Mouse (Mus musculus): ENCODE data around the gene Myo10. TPM values are rescaled to one million over a fixed set of nuclear protein-coding genes. Genes with fewer than 3 reads are reported as not detected.

The Myo10 gene
- polyA plus RNA-seq, 1 experiment from 2014 or later = 12.5 TPM

- Histone ChIP-seq H3K9me3 (replicated peaks) (no peaks in the 10 kb centered on the region), H3K36me3 (peaks cover 21% of the 10 kb centered on the region), H3K4me1 (replicated peaks) (0 out of 2 replicates have a peak, but pooled peaks cover 5% of the 10 kb centered on the region), H3K27me3 (no peaks in the 10 kb centered on the region), H3K4me2 (no peak overlapping the region), H3K4me3 (no peak overlapping the region), H3K9ac (no peak overlapping the region), H3K27ac (no peak overlapping the region)
- 77% methylated on average over 8 of the region's 8 CpGs for WGBS
- ATAC-seq (replicated peaks; ENCODE audit: insufficient number of reproducible peaks, insufficient read depth, low FRiP score, low read depth) = no peak
These were observed 171.8 kb downstream of the Myo10 start for GRCm38 (mm10) chr15:25794123-25794522.

DNA sequence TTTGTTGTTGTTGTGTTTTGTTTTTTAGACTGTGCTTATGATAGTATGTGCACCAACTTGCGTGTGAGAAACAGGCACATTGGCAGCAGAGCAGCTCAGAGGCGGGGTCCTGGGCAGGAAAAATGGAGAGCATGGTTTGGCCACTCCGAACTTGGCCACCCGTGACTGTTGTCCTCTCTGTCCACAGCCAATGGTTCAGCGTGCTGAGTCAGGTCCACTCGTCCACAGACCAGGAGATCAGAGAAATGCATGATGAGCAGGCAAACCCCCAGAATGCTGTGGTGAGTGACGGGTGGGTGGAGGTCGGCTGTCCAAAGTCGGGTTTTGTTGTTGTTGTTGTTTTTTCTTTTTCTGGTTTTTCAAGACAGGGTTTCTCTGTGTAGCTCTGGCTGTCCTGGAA is 173.2 kb downstream of the Myo10 start:
- no peak for ATAC-seq (replicated peaks; ENCODE audit: insufficient number of reproducible peaks, insufficient read depth, low FRiP score, low read depth)
- Histone ChIP-seq H3K4me3 (no peak overlapping the region), H3K9ac (no peak overlapping the region), H3K4me1 (replicated peaks) (0 out of 2 replicates have a peak, but pooled peaks cover 2% of the 10 kb centered on the region), H3K27ac (no peak overlapping the region), H3K4me2 (no peak overlapping the region), H3K9me3 (replicated peaks) (no peaks in the 10 kb centered on the region), H3K36me3 (peaks cover 20% of the 10 kb centered on the region), H3K27me3 (no peaks in the 10 kb centered on the region)
- WGBS = 88% methylated on average over 9 of the region's 9 CpGs

GRCm38 (mm10) chr15:25796353-25796752 is 174.0 kb downstream of the Myo10 start:
- H3K9ac ChIP-seq = no peak overlapping the region
- WGBS = 59% methylated on average over 3 of the region's 3 CpGs
- H3K4me1 ChIP-seq (replicated peaks) = 0 out of 2 replicates have a peak, but pooled peaks cover 2% of the 10 kb centered on the region
- no peak overlapping the region for H3K4me3 ChIP-seq
- H3K27ac ChIP-seq = no peak overlapping the region
- H3K27me3 ChIP-seq = no peaks in the 10 kb centered on the region
- peaks cover 23% of the 10 kb centered on the region for H3K36me3 ChIP-seq
- no peaks in the 10 kb centered on the region for H3K9me3 ChIP-seq (replicated peaks)
- no peak for ATAC-seq (replicated peaks; ENCODE audit: insufficient number of reproducible peaks, insufficient read depth, low FRiP score, low read depth)
- H3K4me2 ChIP-seq = no peak overlapping the region

DNA sequence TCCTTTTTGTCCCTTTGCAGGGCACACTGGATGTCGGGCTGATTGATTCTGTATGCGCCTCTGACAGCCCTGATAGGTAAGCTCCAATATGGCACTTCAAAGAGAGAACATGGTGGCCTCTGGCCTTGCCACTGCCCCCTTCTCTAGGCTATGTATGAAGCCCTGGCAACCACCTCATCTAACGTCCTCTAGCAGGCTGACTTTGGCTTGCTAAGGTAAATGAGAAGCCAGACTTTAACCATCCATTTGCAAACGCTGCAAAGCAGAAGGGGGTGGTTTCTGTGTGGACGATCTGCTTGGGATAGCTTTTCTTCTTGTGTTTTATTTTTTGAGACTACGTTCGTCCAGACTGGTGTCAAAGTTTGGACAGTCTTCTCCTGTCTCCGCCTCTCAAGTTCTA is 174.9 kb downstream of the Myo10 start:
- no peak overlapping the region for H3K27ac ChIP-seq

DNA sequence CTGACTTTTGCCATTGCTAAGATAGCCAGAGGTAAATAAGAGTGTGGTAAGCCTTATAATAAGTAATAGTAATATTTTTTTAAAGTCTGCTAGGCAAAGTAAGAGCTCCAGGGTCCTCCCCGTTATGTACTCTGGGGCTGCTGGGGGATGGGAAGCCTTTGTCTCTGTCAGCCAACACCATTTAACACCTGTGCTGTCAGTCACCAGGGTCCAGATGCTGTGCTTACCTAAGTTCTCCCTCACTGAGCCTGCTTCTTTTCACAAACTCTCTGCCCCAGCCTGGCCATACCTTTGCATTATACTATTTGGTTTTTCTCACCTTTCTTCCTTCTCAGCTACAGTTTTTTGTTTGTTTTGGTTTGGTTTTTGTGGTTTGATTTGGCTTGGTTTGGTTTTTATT is 175.6 kb downstream of the Myo10 start:
- Histone ChIP-seq H3K4me3 (no peak overlapping the region), H3K9me3 (replicated peaks) (no peaks in the 10 kb centered on the region), H3K4me2 (no peak overlapping the region), H3K27ac (no peak overlapping the region), H3K9ac (no peak overlapping the region), H3K36me3 (peaks cover 29% of the 10 kb centered on the region), H3K27me3 (no peaks in the 10 kb centered on the region), H3K4me1 (replicated peaks) (no peaks in the 10 kb centered on the region)
- ATAC-seq (replicated peaks; ENCODE audit: insufficient number of reproducible peaks, insufficient read depth, low FRiP score, low read depth) = no peak
- 84% methylated on average over 1 of the region's 1 CpGs for WGBS

More for the DNA sequence above, 174.9 kb downstream of the Myo10 start:
- peaks cover 28% of the 10 kb centered on the region for H3K36me3 ChIP-seq
- no peak for ATAC-seq (replicated peaks; ENCODE audit: insufficient number of reproducible peaks, insufficient read depth, low FRiP score, low read depth)
- no peaks in the 10 kb centered on the region for H3K27me3 ChIP-seq
- no peaks in the 10 kb centered on the region for H3K9me3 ChIP-seq (replicated peaks)
- H3K4me2 ChIP-seq = no peak overlapping the region
- H3K4me3 ChIP-seq = no peak overlapping the region
- H3K9ac ChIP-seq = no peak overlapping the region
- no peaks in the 10 kb centered on the region for H3K4me1 ChIP-seq (replicated peaks)
- WGBS = 88% methylated on average over 8 of the region's 8 CpGs

DNA sequence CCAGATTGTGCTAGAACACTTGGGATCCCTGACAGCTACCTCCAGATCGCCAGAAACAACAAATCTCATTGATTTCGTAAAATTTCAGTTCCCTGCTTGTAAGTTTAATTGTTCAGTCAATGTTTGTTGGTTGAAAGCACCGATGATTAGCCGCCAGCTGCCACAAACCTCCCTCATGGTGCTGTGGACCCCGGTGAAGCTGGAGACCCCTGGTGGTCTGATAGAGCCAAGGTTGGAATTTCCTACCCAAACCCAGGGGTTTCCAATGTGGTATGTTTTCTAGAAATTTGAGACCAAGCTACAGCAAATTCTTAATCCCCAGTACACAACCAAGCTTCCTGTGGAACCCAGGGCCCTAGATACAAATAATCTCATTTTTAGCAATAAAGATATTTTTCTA is 179.4 kb downstream of the Myo10 start:
- no peaks in the 10 kb centered on the region for H3K4me1 ChIP-seq (replicated peaks)
- WGBS = 90% methylated on average over 5 of the region's 5 CpGs
- no peak overlapping the region for H3K4me2 ChIP-seq
- H3K36me3 ChIP-seq = peaks cover 43% of the 10 kb centered on the region
- H3K27me3 ChIP-seq = no peaks in the 10 kb centered on the region
- no peak overlapping the region for H3K9ac ChIP-seq
- ATAC-seq (replicated peaks; ENCODE audit: insufficient number of reproducible peaks, insufficient read depth, low FRiP score, low read depth) = no peak
- no peaks in the 10 kb centered on the region for H3K9me3 ChIP-seq (replicated peaks)
- no peak overlapping the region for H3K4me3 ChIP-seq
- no peak overlapping the region for H3K27ac ChIP-seq

GRCm38 (mm10) chr15:25802194-25802593 is 179.9 kb downstream of the Myo10 start:
- H3K4me2 ChIP-seq = no peak overlapping the region
- WGBS = 77% methylated on average over 8 of the region's 8 CpGs
- H3K27ac ChIP-seq = no peak overlapping the region
- no peaks in the 10 kb centered on the region for H3K4me1 ChIP-seq (replicated peaks)
- H3K27me3 ChIP-seq = no peaks in the 10 kb centered on the region
- H3K9ac ChIP-seq = no peak overlapping the region
- no peak for ATAC-seq (replicated peaks; ENCODE audit: insufficient number of reproducible peaks, insufficient read depth, low FRiP score, low read depth)
- no peak overlapping the region for H3K4me3 ChIP-seq
- no peaks in the 10 kb centered on the region for H3K9me3 ChIP-seq (replicated peaks)
- H3K36me3 ChIP-seq = peaks cover 47% of the 10 kb centered on the region

GRCm38 (mm10) chr15:25803111-25803510 is 180.8 kb downstream of the Myo10 start:
- Histone ChIP-seq H3K4me3 (no peak overlapping the region), H3K36me3 (peaks cover 55% of the 10 kb centered on the region), H3K9me3 (replicated peaks) (no peaks in the 10 kb centered on the region), H3K9ac (no peak overlapping the region), H3K27ac (no peak overlapping the region), H3K4me2 (no peak overlapping the region), H3K27me3 (no peaks in the 10 kb centered on the region), H3K4me1 (replicated peaks) (no peaks in the 10 kb centered on the region)
- no peak for ATAC-seq (replicated peaks; ENCODE audit: insufficient number of reproducible peaks, insufficient read depth, low FRiP score, low read depth)
- WGBS = 84% methylated on average over 15 of the region's 15 CpGs

DNA sequence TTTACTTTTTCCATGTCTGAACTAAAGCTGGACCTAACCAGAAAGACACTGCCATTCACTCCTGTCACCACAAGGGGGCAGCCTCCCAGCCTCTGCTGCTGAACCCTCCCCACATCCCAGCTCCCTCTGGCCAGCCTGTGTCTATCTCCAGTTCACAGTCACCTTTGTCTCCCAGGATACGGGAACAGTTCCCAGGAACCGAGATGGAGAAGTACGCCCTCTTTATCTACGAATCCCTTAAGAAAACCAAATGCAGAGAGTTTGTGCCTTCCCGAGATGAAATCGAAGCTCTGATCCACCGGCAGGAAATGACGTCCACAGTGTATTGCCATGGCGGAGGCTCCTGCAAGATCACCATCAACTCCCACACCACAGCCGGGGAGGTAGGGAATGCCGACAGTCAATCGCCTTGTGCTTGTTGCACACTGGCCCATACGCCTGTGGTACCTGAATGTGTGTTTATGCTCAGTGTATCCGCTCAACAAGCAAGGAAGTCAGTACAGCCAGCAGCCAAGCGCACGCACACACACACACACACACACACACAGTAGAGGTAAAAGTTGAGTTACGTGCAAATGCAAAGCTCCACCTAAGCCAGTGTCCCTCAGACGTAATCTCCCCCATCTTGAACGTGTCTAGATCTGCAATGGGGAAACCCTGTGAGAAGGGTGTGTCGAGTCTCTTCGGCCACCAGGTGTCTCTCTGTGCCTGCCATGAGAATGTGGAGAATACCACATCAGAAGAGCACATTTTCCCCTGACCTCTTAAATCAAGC is 183.2 kb downstream of the Myo10 start:
- Histone ChIP-seq H3K4me2 (no peak overlapping the region), H3K36me3 (peaks cover 59% of the 10 kb centered on the region), H3K9me3 (replicated peaks) (no peaks in the 10 kb centered on the region), H3K27ac (no peak overlapping the region), H3K27me3 (no peaks in the 10 kb centered on the region), H3K9ac (no peak overlapping the region), H3K4me1 (replicated peaks) (peaks cover 7% of the 10 kb centered on the region), H3K4me3 (no peak overlapping the region)
- WGBS = 74% methylated on average over 21 of the region's 21 CpGs
- peak; percentile 33; the same call in 1 of the 2 replicates for ATAC-seq (replicated peaks; ENCODE audit: insufficient number of reproducible peaks, insufficient read depth, low FRiP score, low read depth)

DNA sequence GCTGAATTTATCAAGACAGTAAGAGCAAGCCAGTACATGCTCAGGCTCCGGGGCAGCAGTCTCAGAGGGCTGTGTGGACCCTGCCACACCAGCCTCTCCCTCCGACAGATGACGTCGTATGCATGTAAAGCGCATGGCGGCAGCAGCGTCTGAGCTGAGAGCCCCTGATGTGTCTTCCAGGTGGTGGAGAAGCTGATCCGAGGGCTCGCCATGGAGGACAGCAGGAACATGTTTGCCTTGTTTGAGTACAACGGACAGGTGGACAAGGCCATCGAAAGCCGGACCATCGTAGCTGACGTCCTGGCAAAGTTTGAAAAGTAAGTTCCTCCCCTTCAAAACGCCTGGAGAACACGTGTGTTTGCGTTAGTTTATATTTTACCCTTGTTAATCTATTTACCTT is 184.0 kb downstream of the Myo10 start:
- Histone ChIP-seq H3K9ac (no peak overlapping the region), H3K4me3 (no peak overlapping the region), H3K4me1 (replicated peaks) (peaks cover 7% of the 10 kb centered on the region), H3K9me3 (replicated peaks) (no peaks in the 10 kb centered on the region), H3K4me2 (no peak overlapping the region), H3K27me3 (no peaks in the 10 kb centered on the region), H3K27ac (no peak overlapping the region), H3K36me3 (peaks cover 58% of the 10 kb centered on the region)
- WGBS = 92% methylated on average over 17 of the region's 17 CpGs
- no peak for ATAC-seq (replicated peaks; ENCODE audit: insufficient number of reproducible peaks, insufficient read depth, low FRiP score, low read depth)

DNA sequence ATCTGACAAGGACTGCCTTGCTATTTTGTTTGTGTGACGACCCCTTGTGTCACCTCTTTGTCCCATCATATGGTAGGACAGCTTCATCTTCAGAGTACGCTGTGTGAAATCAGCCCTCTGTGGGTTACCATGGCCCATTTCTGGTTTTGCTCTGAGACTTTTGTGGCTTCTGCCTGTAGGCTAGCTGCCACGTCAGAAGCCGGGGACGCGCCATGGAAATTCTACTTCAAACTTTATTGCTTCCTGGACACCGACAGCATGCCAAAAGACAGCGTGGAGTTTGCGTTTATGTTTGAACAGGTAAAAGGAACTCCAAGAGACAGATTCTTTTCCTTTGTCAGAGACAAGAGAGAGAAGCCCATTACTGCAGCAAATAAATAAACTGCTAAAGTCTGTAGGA is 184.6 kb downstream of the Myo10 start:
- Histone ChIP-seq H3K4me3 (no peak overlapping the region), H3K4me1 (replicated peaks) (peaks cover 7% of the 10 kb centered on the region), H3K9me3 (replicated peaks) (no peaks in the 10 kb centered on the region), H3K9ac (no peak overlapping the region), H3K36me3 (peaks cover 53% of the 10 kb centered on the region), H3K27ac (no peak overlapping the region), H3K27me3 (no peaks in the 10 kb centered on the region), H3K4me2 (no peak overlapping the region)
- no peak for ATAC-seq (replicated peaks; ENCODE audit: insufficient number of reproducible peaks, insufficient read depth, low FRiP score, low read depth)
- WGBS = 91% methylated on average over 9 of the region's 9 CpGs

Data from heart, embryonic 15.5 days (tissue).